In genomic region chr2:172765260-172765659, GRCm38 (mm10) we compare ENCODE assay signal across 20 mouse cellular contexts.
DNase-seq lines count a peak whose midpoint lies in the region; ATAC-seq and TF ChIP-seq lines count a peak whose summit lies in the region.
"Had no signal": no experiment of that assay in that cellular context is flagged by ENCODE, and none has a peak within 500 bp of the region (broad histone marks: within the 10 kb centered on the region; RNA-seq: fewer than 3 reads in every experiment).

No protein-coding gene starts in this region.

- no peak for TF ChIP-seq POLR2A in thymus, adult 2 months (IDR thresholded peaks at IDR 0.05; ENCODE audit: control insufficient read depth, extremely low read depth, insufficient read depth, low read length, poor library complexity)

- no peak for DNase-seq in forebrain, embryonic 10.5 days (ENCODE audit: extremely low spot score, low spot score)
- no peak for DNase-seq in forebrain, postnatal 0 days
- peak; percentile 44 for DNase-seq in neural tube, embryonic 11.5 days (ENCODE audit: low spot score)
- DNase-seq in thymus, adult 2 months, result no peak
- DNase-seq: adrenal gland, postnatal 36 days; cerebellum, adult 18-20 months; gastrocnemius, postnatal 36 days; heart, postnatal 4 days; kidney, adult 8-10 months; kidney, postnatal 14 days; liver; right cerebral cortex, postnatal 14 days had no signal

- 35% methylated on average over 2 of the region's 2 CpGs for WGBS in forebrain, embryonic 10.5 days
- 21% methylated on average over 2 of the region's 2 CpGs for WGBS in forebrain, postnatal 0 days
- WGBS in neural tube, embryonic 11.5 days, result 57% methylated on average over 2 of the region's 2 CpGs
- WGBS in neural tube, embryonic 15.5 days, result 33% methylated on average over 2 of the region's 2 CpGs
- WGBS in forebrain, embryonic 13.5 days, result 4% methylated on average over 2 of the region's 2 CpGs
- 96% methylated on average over 2 of the region's 2 CpGs for WGBS in thymus, adult 2 months

- no peaks in the 10 kb centered on the region for H3K36me3 ChIP-seq in forebrain, embryonic 10.5 days (replicated peaks)
- no peaks in the 10 kb centered on the region for H3K36me3 ChIP-seq in forebrain, postnatal 0 days (ENCODE audit: insufficient read depth)
- H3K36me3 ChIP-seq in neural tube, embryonic 11.5 days (ENCODE audit: control insufficient read depth, insufficient read depth, low read length), result no peaks in the 10 kb centered on the region
- no peaks in the 10 kb centered on the region for H3K36me3 ChIP-seq in neural tube, embryonic 15.5 days
- H3K36me3 ChIP-seq in forebrain, embryonic 13.5 days (ENCODE audit: poor library complexity, severe bottlenecking), result no peaks in the 10 kb centered on the region
- H3K36me3 ChIP-seq in thymus, adult 2 months (ENCODE audit: control insufficient read depth, insufficient read depth, low read length), result no peaks in the 10 kb centered on the region
- H3K36me3 ChIP-seq: embryonic facial prominence, embryonic 13.5 days; heart, embryonic 15.5 days had no signal

- no peak for TF ChIP-seq CTCF in forebrain, postnatal 0 days (IDR thresholded peaks at IDR 0.05; ENCODE audit: low read depth)
- TF ChIP-seq CTCF in thymus, adult 2 months (IDR thresholded peaks at IDR 0.05; ENCODE audit: borderline replicate concordance, control insufficient read depth, extremely low read depth, insufficient read depth, low read length, poor library complexity), result no peak

- ATAC-seq in forebrain, postnatal 0 days, result no peak
- ATAC-seq in neural tube, embryonic 11.5 days (ENCODE audit: insufficient read depth, low FRiP score, low TSS enrichment), result no peak
- ATAC-seq in neural tube, embryonic 15.5 days (ENCODE audit: low FRiP score), result no peak
- ATAC-seq in forebrain, embryonic 13.5 days, result peak; percentile 50; the same call in 1 of the 2 replicates
- no peak for ATAC-seq in erythroblast, adult 5-6 weeks (replicated peaks; ENCODE audit: low FRiP score, poor library complexity, severe bottlenecking)
- ATAC-seq: CD4-positive, CD25-positive, alpha-beta regulatory T cell, adult 4 months; lung, postnatal 0 days had no signal

- H3K4me1 ChIP-seq in forebrain, embryonic 10.5 days, result peaks cover 55% of the 10 kb centered on the region
- no peaks in the 10 kb centered on the region for H3K4me1 ChIP-seq in forebrain, postnatal 0 days (ENCODE audit: insufficient read depth)
- H3K4me1 ChIP-seq in neural tube, embryonic 11.5 days (ENCODE audit: control insufficient read depth, insufficient read depth, low read length), result no peaks in the 10 kb centered on the region
- no peaks in the 10 kb centered on the region for H3K4me1 ChIP-seq in neural tube, embryonic 15.5 days
- peaks cover 36% of the 10 kb centered on the region for H3K4me1 ChIP-seq in forebrain, embryonic 13.5 days
- no peaks in the 10 kb centered on the region for H3K4me1 ChIP-seq in thymus, adult 2 months (replicated peaks; ENCODE audit: control insufficient read depth, insufficient read depth, low read length)
- H3K4me1 ChIP-seq: embryonic facial prominence, embryonic 13.5 days; heart, embryonic 15.5 days had no signal

- H3K9ac ChIP-seq in forebrain, postnatal 0 days, result no peak overlapping the region
- no peak overlapping the region for H3K9ac ChIP-seq in neural tube, embryonic 11.5 days (ENCODE audit: low read length)
- no peak overlapping the region for H3K9ac ChIP-seq in neural tube, embryonic 15.5 days (replicated peaks)
- H3K9ac ChIP-seq in forebrain, embryonic 13.5 days, result no peak overlapping the region
- H3K9ac ChIP-seq: embryonic facial prominence, embryonic 13.5 days; heart, embryonic 15.5 days had no signal

- peak overlapping the region; percentile 83 for H3K27ac ChIP-seq in forebrain, embryonic 10.5 days
- no peak overlapping the region for H3K27ac ChIP-seq in forebrain, postnatal 0 days (ENCODE audit: low read depth, low read length)
- no peak overlapping the region for H3K27ac ChIP-seq in neural tube, embryonic 11.5 days (ENCODE audit: low read depth, low read length)
- H3K27ac ChIP-seq in neural tube, embryonic 15.5 days (replicated peaks), result no peak overlapping the region
- H3K27ac ChIP-seq in forebrain, embryonic 13.5 days, result peak overlapping the region; percentile 72
- H3K27ac ChIP-seq in thymus, adult 2 months (ENCODE audit: control insufficient read depth, insufficient read depth, low read length), result no peak overlapping the region
- H3K27ac ChIP-seq: embryonic facial prominence, embryonic 13.5 days; heart, embryonic 15.5 days; layer of hippocampus, adult 2 months had no signal

- no peaks in the 10 kb centered on the region for H3K9me3 ChIP-seq in forebrain, embryonic 10.5 days
- no peaks in the 10 kb centered on the region for H3K9me3 ChIP-seq in forebrain, postnatal 0 days (ENCODE audit: low read length)
- no peaks in the 10 kb centered on the region for H3K9me3 ChIP-seq in neural tube, embryonic 11.5 days (ENCODE audit: control insufficient read depth, low read length)
- no peaks in the 10 kb centered on the region for H3K9me3 ChIP-seq in neural tube, embryonic 15.5 days (replicated peaks)
- no peaks in the 10 kb centered on the region for H3K9me3 ChIP-seq in forebrain, embryonic 13.5 days (replicated peaks)
- H3K9me3 ChIP-seq: embryonic facial prominence, embryonic 13.5 days; heart, embryonic 15.5 days had no signal

- no peak overlapping the region for H3K4me2 ChIP-seq in forebrain, postnatal 0 days (ENCODE audit: low read depth)
- H3K4me2 ChIP-seq in neural tube, embryonic 11.5 days (ENCODE audit: low read depth), result no peak overlapping the region
- H3K4me2 ChIP-seq in neural tube, embryonic 15.5 days, result no peak overlapping the region
- no peak overlapping the region for H3K4me2 ChIP-seq in forebrain, embryonic 13.5 days
- H3K4me2 ChIP-seq: embryonic facial prominence, embryonic 13.5 days; heart, embryonic 15.5 days had no signal

- H3K27me3 ChIP-seq in forebrain, embryonic 10.5 days (ENCODE audit: poor library complexity, severe bottlenecking), result peaks cover 65% of the 10 kb centered on the region
- no peaks in the 10 kb centered on the region for H3K27me3 ChIP-seq in forebrain, postnatal 0 days (ENCODE audit: insufficient read depth, low read length)
- H3K27me3 ChIP-seq in neural tube, embryonic 11.5 days (ENCODE audit: control insufficient read depth, insufficient read depth, low read length), result peaks cover 4% of the 10 kb centered on the region; the same call in 1 of the 2 replicates
- H3K27me3 ChIP-seq in neural tube, embryonic 15.5 days (replicated peaks), result peaks cover 38% of the 10 kb centered on the region
- 0 out of 2 replicates have a peak, but pooled peaks cover 11% of the 10 kb centered on the region for H3K27me3 ChIP-seq in forebrain, embryonic 13.5 days
- H3K27me3 ChIP-seq in thymus, adult 2 months (ENCODE audit: control insufficient read depth, insufficient read depth, low read length), result no peaks in the 10 kb centered on the region

- H3K4me3 ChIP-seq in forebrain, embryonic 10.5 days, result no peak overlapping the region
- no peak overlapping the region for H3K4me3 ChIP-seq in forebrain, postnatal 0 days (ENCODE audit: low read depth, low read length)
- no peak overlapping the region for H3K4me3 ChIP-seq in neural tube, embryonic 11.5 days (ENCODE audit: low read depth, low read length)
- H3K4me3 ChIP-seq in neural tube, embryonic 15.5 days (replicated peaks), result no peak overlapping the region
- H3K4me3 ChIP-seq in forebrain, embryonic 13.5 days, result no peak overlapping the region
- no peak overlapping the region for H3K4me3 ChIP-seq in thymus, adult 2 months (ENCODE audit: control insufficient read depth, insufficient read depth, low read length)
- H3K4me3 ChIP-seq: embryonic facial prominence, embryonic 13.5 days; heart, embryonic 15.5 days; layer of hippocampus, adult 2 months had no signal

Comparison
In these comparisons a context has a peak if more than half of its experiments do, and no peak if none do; other contexts are left out.
1. H3K27ac ChIP-seq: peak in forebrain, embryonic 10.5 days (single experiment) and forebrain, embryonic 13.5 days (single experiment); none in forebrain, postnatal 0 days (single experiment), neural tube, embryonic 11.5 days (single experiment), neural tube, embryonic 15.5 days (single experiment) and thymus, adult 2 months (single experiment).